Comparison of ENCODE assay signal across 8 mouse cellular contexts in genomic region chr17:46327906-46328534, GRCm38 (mm10). TPM values are rescaled to one million over a fixed set of nuclear protein-coding genes. Genes with fewer than 3 reads are reported as not detected.
A peak's percentile ranks its signal among the peaks of the same experiment; 100 is the strongest.
DNase-seq lines count a peak whose midpoint lies in the region; ATAC-seq lines count a peak whose summit lies in the region.

Abcc10 (minus strand) TSS chr17:46328352.

- peak; percentile 99 for ATAC-seq in hindbrain, embryonic 16.5 days

- H3K9me3 ChIP-seq in hindbrain, embryonic 16.5 days (ENCODE audit: control insufficient read depth, low read length): no peaks in the 10 kb centered on the region

- H3K4me3 ChIP-seq in hindbrain, embryonic 16.5 days (ENCODE audit: low read length): peak within 1 kb of the TSS; percentile 70
- H3K4me3 ChIP-seq in macrophage (ENCODE audit: inconsistent target): peak within 1 kb of the TSS; percentile 55

- H3K79me2 ChIP-seq in macrophage (ENCODE audit: inconsistent target): no peaks in the 10 kb centered on the region

- under 1% methylated on average over 36 of the region's 40 CpGs for WGBS in hindbrain, embryonic 16.5 days
- under 1% methylated on average over 40 of the region's 40 CpGs for WGBS in macrophage (ENCODE audit: missing documents)

- H3K9ac ChIP-seq in hindbrain, embryonic 16.5 days (ENCODE audit: low read depth, low read length): peak within 1 kb of the TSS; percentile 80

- DNase-seq in WW6 (ENCODE audit: low read depth, low spot score): peak; percentile 92
- DNase-seq in cerebellum, postnatal 4 days (ENCODE audit: low spot score in 2 of 2): peak; percentile 87 to 92
- peak; percentile 97 for DNase-seq in gastrocnemius, adult 18-20 months (ENCODE audit: low spot score)
- peak; percentile 93 to 95 for DNase-seq in left cerebral cortex, adult 18-20 months (ENCODE audit: low spot score in 2 of 2)
- peak; percentile 96 for DNase-seq in right cerebral cortex, adult 18-20 months
- DNase-seq in urinary bladder, postnatal 10 days (ENCODE audit: low spot score): peak; percentile 73

- H3K27ac ChIP-seq in hindbrain, embryonic 16.5 days (ENCODE audit: low read depth, low read length): peak within 1 kb of the TSS; percentile 90
- peak within 1 kb of the TSS; percentile 49 for H3K27ac ChIP-seq in macrophage

- H3K36me3 ChIP-seq in hindbrain, embryonic 16.5 days (ENCODE audit: control insufficient read depth, insufficient read depth, low read length): peaks cover 4% of the 10 kb centered on the region; the same call in 1 of the 2 replicates
- H3K36me3 ChIP-seq in macrophage (ENCODE audit: inconsistent target): no peaks in the 10 kb centered on the region

- H3K4me1 ChIP-seq in hindbrain, embryonic 16.5 days (ENCODE audit: control insufficient read depth, insufficient read depth, low read depth, low read length): peaks cover 8% of the 10 kb centered on the region

- peak within 1 kb of the TSS; percentile 86 for H3K4me2 ChIP-seq in hindbrain, embryonic 16.5 days (ENCODE audit: low read length)

- no peaks in the 10 kb centered on the region for H3K27me3 ChIP-seq in hindbrain, embryonic 16.5 days (replicated peaks; ENCODE audit: control insufficient read depth, insufficient read depth, low read length)

RNA-seq across cellular contexts. Expression of gene Abcc10, which starts in this region (rescaled TPM):
- 1 to 10 TPM; 1.9 to 2.9 TPM for total RNA-seq in gastrocnemius, adult 18-20 months (2021)
- 9.2 and 9.3 TPM in 2 replicates for polyA plus RNA-seq in hindbrain, embryonic 16.5 days (2015; fragmentation: Nextera tagmentation; extraction: Ambion mirVana)
- 1 to 10 TPM; 6.9 to 9.2 TPM for total RNA-seq in left cerebral cortex, adult 18-20 months (2021)
- total RNA-seq in macrophage (2018; cell fraction: chromatin; rRNA removed): 10 to 100 TPM; 13.4 to 42.2 (median 30.0) TPM
- total RNA-seq in macrophage (2018; cell fraction: cytosol; rRNA removed): 1 to 10 TPM; 1.8 to 5.2 (median 3.1) TPM
- total RNA-seq in macrophage (2018; cell fraction: nucleus; rRNA removed): 10 to 100 TPM in 25 of 26 experiments, 1 to 10 TPM in 1; 9.8 to 35.4 (median 22.3) TPM
- polyA plus RNA-seq in macrophage (2018): 1.8 to 3.9 TPM (median 2.4 TPM) in 3 replicates

Comparison
In these comparisons a context has a peak if more than half of its experiments do, and no peak if none do; other contexts are left out.
1. Peak in every context shown above with its lines: DNase-seq, ATAC-seq, H3K4me3 ChIP-seq and H3K27ac ChIP-seq.